Mouse (Mus musculus): Measurements from ENCODE around the gene Rabif.

GRCm38 (mm10) chr1:134526752-134527151, 32.3 kb downstream of the Rabif start:
- no peak for TF ChIP-seq CTCF (IDR thresholded peaks at IDR 0.05 in 2 of 3, conservative IDR thresholded peaks at IDR 0.05 in 1 of 3; ENCODE audit: control insufficient read depth in 1 of 3, insufficient read depth in 1 of 3, low read depth in 2 of 3, low read length in 3 of 3, poor library complexity in 1 of 3, severe bottlenecking in 1 of 3)
- TF ChIP-seq POLR2A (IDR thresholded peaks at IDR 0.05; ENCODE audit: control insufficient read depth in 1 of 2, insufficient read depth in 1 of 2, low read depth in 1 of 2, low read length in 2 of 2, poor library complexity in 1 of 2): no peak
- TF ChIP-seq CHD1 (IDR thresholded peaks at IDR 0.05; ENCODE audit: low read depth, low read length): no peak
- no peak for TF ChIP-seq ZKSCAN1 (IDR thresholded peaks at IDR 0.05; ENCODE audit: low read depth, low read length)
- TF ChIP-seq MAX (IDR thresholded peaks at IDR 0.05; ENCODE audit: low read length): peak; percentile 48; the same call in 1 of the 2 replicates
- 0 out of 2 replicates have a peak, but pooled peaks have one; percentile 40 for TF ChIP-seq ZMIZ1 (IDR thresholded peaks at IDR 0.05; ENCODE audit: low read depth, low read length)
- 0 out of 2 replicates have a peak, but pooled peaks have one; percentile 5 for TF ChIP-seq ZC3H11A (IDR thresholded peaks at IDR 0.05; ENCODE audit: low read depth, low read length)
- TF ChIP-seq POLR2AphosphoS2 (IDR thresholded peaks at IDR 0.05; ENCODE audit: low read length): no peak
- TF ChIP-seq TAL1 (IDR thresholded peaks at IDR 0.05; ENCODE audit: low read length): peak; percentile 96
- TF ChIP-seq MXI1 (IDR thresholded peaks at IDR 0.05; ENCODE audit: low read depth, low read length): peak; percentile 86
- TF ChIP-seq SIN3A (IDR thresholded peaks at IDR 0.05; ENCODE audit: low read length): peak; percentile 95
- TF ChIP-seq HCFC1 (IDR thresholded peaks at IDR 0.05; ENCODE audit: low read depth, low read length): 0 out of 2 replicates have a peak, but pooled peaks have one; percentile 44
